Mouse (Mus musculus) heart, postnatal 10 days (tissue): ENCODE measurements at regions not wholly inside any gene's neighbourhood (a gene's known extent, or its start where the extent isn't known, plus 50 kb on each side); places are given as distances from the start of the nearest gene placed in this dataset.

Experiments used
- DNase-seq, 2 experiments: peaks; one replicate each; pipeline ENCODE4 v3.0.0; 2021
- intact Hi-C: fragments of 180-260 bp; cut with DNase I; formaldehyde crosslinking; loops from one replicate; pipeline ENCODE4 v1.15.1; 2025

GRCm38 (mm10) chr13:112058218-112058617 lies 230.0 kb upstream of the Ankrd55 start:
- intact Hi-C loops: no loop called here
- peak in 1 of 2 experiments; percentile 33 for DNase-seq

GRCm38 (mm10) chr13:112058771-112059170 lies 229.5 kb upstream of the Ankrd55 start:
- intact Hi-C loops: no loop called here
- DNase-seq: no peak

DNA sequence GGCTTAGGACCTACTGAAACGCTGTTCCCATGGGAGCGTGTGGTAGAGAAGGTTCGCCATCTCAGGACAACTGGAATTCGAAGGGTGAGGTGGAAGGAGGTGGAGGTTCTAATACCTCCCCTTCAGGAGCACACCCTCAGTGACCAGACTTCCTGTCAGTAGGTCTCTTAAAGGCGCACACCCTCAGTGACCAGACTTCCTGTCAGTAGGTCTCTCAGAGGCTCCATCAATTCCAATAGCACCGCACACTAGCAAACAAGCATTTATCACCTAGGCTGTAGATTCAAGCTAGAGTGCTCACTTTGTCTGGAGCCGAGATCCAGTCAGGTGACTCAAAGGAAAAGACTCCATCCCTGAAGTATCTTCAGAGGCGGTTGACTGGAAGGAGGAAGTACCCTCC lies 226.2 kb upstream of the Ankrd55 start:
- no peak for DNase-seq
- intact Hi-C loops: no loop called here

DNA sequence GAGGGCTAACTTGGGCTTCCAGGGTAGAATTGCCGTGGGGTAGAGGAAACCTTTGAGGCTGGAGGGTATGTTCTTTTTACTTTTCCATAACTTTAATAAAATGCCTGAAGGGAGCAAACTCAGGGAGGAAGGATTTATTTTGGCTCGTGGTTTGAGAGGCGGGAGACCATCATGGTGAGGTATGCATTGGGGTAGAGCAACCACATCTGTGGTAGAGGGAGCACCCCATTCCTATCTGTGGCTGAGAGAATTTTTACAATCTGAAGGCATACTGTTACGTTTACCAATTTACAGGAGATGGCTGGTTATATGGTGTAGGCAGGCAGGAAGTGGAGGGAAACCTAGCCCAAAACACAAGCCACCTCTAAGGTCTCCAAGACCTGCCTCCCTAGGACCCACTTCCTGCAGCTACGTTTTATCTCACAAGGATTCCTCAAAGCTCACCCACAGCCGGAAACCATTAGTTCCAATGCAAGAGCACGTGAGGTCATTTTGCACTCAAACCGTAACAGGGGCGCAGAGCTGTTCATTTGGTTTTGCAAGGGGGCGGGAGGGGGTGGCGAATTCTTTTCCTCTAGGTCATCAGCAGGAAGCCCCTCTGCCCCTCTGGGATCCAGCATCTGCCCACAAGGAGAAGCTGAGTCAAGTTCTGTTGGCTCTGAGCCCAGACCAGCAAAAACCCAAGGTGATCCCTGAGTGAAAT lies 224.7 kb upstream of the Ankrd55 start:
- intact Hi-C loops: no loop called here

DNA sequence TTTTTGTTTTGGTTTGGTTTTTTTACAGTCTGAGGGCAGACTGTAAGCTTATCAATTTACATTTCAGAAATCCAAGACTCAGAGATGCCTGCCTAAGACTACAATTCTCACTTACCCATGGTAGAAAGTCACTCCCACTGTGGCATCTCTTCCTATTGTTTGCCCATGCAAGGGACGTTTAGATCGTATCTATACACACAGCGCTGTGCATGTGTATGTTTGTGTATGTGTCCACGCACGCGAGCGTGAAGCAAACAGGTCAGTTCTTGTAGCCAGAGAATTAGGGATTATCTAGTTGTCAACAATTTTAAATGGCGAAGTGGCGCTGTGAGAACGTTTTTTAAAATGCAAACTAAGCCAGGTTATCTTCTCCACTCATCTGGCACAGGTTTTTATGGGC lies 223.6 kb upstream of the Ankrd55 start:
- intact Hi-C loops: no loop called here
- no peak for DNase-seq

More for the DNA sequence above, 224.7 kb upstream of the Ankrd55 start:
- no peak for DNase-seq

GRCm38 (mm10) chr13:112067066-112067847 lies 221.0 kb upstream of the Ankrd55 start:
- DNase-seq: no peak

GRCm38 (mm10) chr13:112070757-112071156 lies 217.5 kb upstream of the Ankrd55 start:
- intact Hi-C loops: no loop called here
- DNase-seq: no peak

More at GRCm38 (mm10) chr13:112067066-112067847, 221.0 kb upstream of the Ankrd55 start:
- intact Hi-C loops: no loop called here

DNA sequence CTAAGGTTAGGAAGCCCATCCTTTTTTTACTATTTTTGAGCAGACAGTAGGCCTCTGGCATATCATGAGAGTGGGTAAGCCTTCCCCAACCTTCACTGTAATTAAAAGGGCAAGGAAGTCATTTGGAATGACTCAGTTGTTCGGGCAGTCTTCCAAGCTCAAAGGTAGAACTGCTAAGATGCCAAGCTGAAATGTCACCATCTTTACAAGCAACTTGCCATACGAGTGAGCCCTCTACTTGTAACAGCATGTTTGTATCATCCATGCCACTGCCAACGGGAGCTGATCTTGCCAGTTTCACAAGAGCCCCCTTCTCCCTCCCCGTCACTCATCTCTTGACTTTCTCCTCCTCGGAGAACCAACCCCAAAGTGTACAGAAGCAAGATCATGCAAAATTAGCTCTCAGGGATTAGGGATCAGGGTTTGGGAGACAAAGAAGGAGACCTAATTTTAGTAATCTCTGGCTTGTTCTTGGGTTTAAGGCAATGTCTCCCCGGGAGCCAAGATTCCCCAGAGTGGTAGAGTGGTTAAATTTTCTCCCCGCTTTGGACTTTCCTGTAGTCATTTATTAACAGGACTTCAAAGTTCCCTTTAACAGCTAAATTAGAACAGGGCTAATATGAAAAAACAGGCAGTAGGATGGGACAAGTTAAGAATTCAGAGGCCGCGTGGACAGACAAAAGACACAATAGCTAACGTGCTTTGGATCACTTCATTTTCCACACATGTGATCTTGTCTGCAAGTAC lies 216.9 kb upstream of the Ankrd55 start:
- intact Hi-C loops: no loop called here
- no peak for DNase-seq

DNA sequence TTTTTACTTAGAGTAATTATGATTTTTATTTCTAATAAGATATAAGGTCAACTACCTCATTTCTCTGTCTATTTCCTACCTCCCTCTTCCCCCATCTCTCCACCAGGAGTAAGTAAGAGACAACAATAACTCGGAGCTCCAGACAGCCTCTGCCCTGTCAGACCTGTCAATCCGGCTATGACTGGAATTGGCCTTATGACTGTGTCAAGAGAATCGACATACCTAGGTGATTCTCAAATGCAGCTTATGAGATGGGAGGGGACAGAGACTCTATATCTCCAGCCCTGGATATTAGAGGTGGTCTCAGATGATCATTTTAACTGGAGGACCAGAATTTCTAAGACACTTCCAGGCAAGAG lies 216.3 kb upstream of the Ankrd55 start:
- intact Hi-C loops: no loop called here
- no peak for DNase-seq

GRCm38 (mm10) chr13:112073519-112074406 lies 214.5 kb upstream of the Ankrd55 start:
- intact Hi-C loops: no loop called here
- no peak for DNase-seq

DNA sequence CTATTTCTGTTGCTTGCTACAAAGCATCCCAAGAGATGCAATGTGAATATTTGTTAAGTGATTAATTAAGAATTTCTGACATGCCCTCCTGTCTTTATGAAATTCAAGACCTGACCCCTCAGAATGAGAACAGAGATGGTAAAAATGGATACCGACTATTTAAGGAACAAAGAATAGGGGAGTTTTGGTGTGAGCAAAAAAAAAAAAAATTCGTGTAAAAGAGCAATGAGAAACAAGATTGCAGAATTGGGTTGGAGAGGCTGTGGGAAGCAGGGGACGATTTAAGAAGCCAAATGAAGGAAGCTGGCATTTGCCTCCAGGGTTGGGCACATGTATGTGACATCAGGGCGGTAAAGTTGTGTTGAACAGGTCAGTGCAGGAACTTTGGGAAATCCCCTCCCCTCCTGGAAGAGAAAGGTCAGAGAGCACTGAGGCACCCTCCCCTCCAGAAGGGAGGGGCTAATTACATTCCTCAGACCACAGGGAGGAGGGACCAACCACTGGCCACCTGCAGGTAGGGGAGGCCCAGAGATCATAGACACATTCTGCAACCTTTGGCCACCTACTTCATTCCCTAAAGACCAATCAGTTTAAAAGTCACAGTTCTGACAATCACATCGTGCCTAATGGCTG lies 212.3 kb upstream of the Ankrd55 start:
- intact Hi-C loops: no loop called here
- DNase-seq: no peak

DNA sequence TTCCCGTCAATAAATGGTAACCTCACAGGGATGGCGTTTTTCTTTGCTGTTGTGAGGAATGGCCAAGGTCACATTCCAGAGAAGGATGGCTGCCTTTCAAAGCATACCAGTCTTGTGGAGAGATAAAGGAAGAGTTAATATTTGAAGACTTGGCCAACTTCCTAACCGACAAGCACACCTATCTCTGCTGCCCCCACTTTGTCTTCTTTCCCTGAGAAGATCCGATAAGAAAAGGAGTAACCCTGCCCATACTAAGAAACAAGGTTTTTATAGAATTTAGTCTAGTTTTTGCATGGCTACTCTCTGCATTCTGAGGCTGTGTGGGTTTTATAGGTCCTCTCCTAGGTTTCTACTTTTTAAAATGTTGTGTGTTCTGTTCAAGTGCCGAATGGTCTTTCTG lies 210.2 kb upstream of the Ankrd55 start:
- DNase-seq: no peak
- intact Hi-C loops: no loop called here

DNA sequence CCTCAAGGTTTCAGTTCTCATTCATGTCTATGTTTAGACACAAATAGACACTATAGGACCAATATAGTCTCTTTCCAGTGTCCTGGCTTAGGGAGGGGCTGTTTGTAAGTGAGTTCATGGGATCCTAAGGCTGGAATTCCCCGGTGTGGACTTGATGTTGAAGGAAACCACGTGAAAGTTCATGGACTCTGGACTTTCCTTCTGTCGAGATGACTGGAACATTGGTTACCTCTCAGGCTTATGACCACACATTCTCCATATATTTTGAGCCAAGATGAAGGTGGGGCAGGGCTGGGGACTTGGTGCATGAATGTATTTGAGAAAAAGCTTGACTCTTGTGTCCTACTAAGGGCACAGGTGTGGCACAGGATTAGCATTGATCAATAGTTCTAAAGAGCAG lies 206.3 kb upstream of the Ankrd55 start:
- intact Hi-C loops: no loop called here
- DNase-seq: no peak

DNA sequence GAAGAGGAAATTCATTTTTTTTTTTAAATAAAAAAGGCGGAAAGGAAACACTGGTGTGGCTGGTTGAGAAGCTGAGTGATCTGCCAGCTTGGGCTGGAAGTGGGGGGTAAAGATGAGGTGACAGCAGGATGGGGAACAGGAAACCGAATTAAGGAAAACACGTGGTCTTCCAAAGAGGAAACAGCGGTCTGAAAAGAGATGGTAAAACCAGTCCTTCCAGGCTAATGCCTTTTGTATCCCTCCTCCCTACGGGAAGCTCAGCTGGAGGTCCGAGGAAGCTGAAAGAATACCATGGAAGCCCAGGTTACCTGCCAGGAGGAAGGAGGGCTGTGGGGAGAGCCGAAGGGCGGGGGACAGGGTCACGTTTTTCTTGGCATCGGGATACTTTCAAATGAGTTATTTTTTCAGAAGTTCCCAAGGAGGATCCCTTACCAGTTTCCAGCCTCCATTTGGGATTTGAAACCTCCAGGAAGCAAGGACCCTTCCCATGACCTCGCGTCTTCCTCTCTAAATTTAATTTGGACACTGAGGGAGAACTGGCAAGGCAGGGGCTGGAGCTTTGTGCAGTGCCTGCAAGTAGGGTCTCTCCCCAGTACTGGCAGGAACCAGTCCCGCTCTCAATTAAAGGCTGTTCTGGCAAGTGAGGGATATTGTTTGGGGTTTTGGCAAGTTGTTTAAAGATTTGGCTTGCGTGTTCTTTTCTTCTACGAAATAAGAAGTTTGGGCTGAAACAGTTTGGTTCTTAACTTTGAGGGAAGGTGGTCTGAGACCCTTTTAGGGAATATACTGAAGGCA lies 203.6 kb upstream of the Ankrd55 start:
- intact Hi-C loops: loop anchor here (1.0 to 5.0 kb wide), 4 partner anchors 130 to 297 kb away; partner anchors contain the start of gene Map3k1
- peak; percentile 48 to 51 for DNase-seq

DNA sequence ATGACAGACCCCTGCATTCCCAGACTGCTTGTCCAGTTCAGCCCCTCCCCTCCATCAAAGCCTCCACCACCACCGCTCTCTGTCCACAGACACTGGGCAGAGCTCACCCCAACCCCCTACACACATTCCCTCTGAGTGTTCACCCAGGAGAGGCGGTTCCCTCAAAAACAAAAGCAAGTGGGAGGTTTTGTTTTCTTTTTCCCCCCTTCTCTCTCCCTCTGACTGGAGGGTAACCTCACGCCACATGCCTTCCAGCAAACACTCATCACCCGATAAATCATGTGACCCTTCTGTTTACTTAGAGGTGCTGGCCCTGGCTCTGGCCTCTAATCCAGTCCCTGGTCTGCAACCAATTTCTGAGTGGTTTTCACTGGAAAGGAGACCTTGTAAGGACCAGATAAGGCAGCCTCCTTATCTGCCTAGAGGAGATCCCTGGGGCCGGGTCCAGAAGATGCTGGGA lies 199.9 kb upstream of the Ankrd55 start:
- peak; percentile 77 for DNase-seq
- intact Hi-C loops: loop anchor here (5.0 kb wide), 3 partner anchors 169 to 301 kb away; partner anchors contain the start of gene Map3k1

- no peak for DNase-seq
- intact Hi-C loops: no loop called here
Observed at GRCm38 (mm10) chr13:112090737-112091136, 197.5 kb upstream of the Ankrd55 start.

GRCm38 (mm10) chr13:112095595-112096139 lies 192.6 kb upstream of the Ankrd55 start:
- no peak for DNase-seq
- intact Hi-C loops: no loop called here

- peak in 1 of 2 experiments; percentile 36 for DNase-seq
- intact Hi-C loops: loop anchor here (5.0 kb wide), 1 partner anchor 87 kb away; no protein-coding TSS in a partner anchor
Observed at GRCm38 (mm10) chr13:112099953-112100591, 188.2 kb upstream of the Ankrd55 start.
